Mouse (Mus musculus) liver, embryonic 16.5 days (tissue): ENCODE results near the gene Pcyox1. TPM values are rescaled to one million over a fixed set of nuclear protein-coding genes. Genes with fewer than 3 reads are reported as not detected.
"Not testable (repeated sequence)": the region's sequence is repeated elsewhere in the genome, so short reads cannot be mapped to it uniquely, and the experiment has no call there.

Experiments
- ATAC-seq: fragments of 200-750 bp; cut with Nextera tagmentation; 2 replicates; pipeline ENCODE4 v1.8.0; 2017; ENCODE audit warnings: low read depth, mild to moderate bottlenecking, moderate number of reproducible peaks, moderate library complexity
- H3K27ac ChIP-seq: fragments of 300-500 bp; sonication (generic); 2 replicates; pipeline ENCODE4 v1.5.1; 2014; ENCODE audit warnings: mild to moderate bottlenecking, low read length
- H3K27me3 ChIP-seq: fragments of 300-500 bp; sonication (generic); 2 replicates; pipeline ENCODE4 v1.6.1; 2014; ENCODE audit warnings: low read depth, low read length, mixed read lengths; ENCODE audit not compliant: control insufficient read depth, insufficient read depth
- H3K36me3 ChIP-seq: fragments of 300-500 bp; sonication (generic); 2 replicates; pipeline ENCODE4 v1.6.1; 2014; ENCODE audit warnings: mild to moderate bottlenecking; ENCODE audit not compliant: control insufficient read depth, insufficient read depth
- H3K4me1 ChIP-seq: fragments of 300-500 bp; sonication (generic); 2 replicates; pipeline ENCODE4 v1.6.1; 2014; ENCODE audit warnings: low read depth, low read length, mixed read lengths; ENCODE audit not compliant: control insufficient read depth
- H3K4me2 ChIP-seq: fragments of 300-500 bp; sonication (generic); 2 replicates; pipeline ENCODE4 v1.6.1; 2014; ENCODE audit warnings: low read depth, low read length, mixed read lengths
- H3K4me3 ChIP-seq: fragments of 300-500 bp; sonication (generic); 2 replicates; pipeline ENCODE4 v1.5.1; 2014; ENCODE audit warnings: low read depth, mild to moderate bottlenecking, low read length
- H3K9ac ChIP-seq: fragments of 300-500 bp; sonication (generic); 2 replicates; pipeline ENCODE4 v1.6.1; 2014; ENCODE audit warnings: low read depth, low read length
- H3K9me3 ChIP-seq: fragments of 300-500 bp; sonication (generic); replicated peaks from 2 replicates; pipeline ENCODE4 v1.6.1; 2016; ENCODE audit warnings: low read length; ENCODE audit not compliant: control insufficient read depth
- WGBS: fragments of 180-500 bp; shearing (Covaris S2); extraction: QIAGEN DNeasy Blood & Tissue Kit; methylation state at CpG from one replicate; pipeline ENCODE4 v1.1.7; 2014; ENCODE audit not compliant: insufficient replicate concordance; 5-methylcytosine and 5-hydroxymethylcytosine counted together
- polyA plus RNA-seq: library from polyadenylated mRNA; unstranded; fragments of >200 nt; fragmentation: Nextera tagmentation; extraction: Ambion mirVana; gene quantifications from 2 replicates; pipeline ENCODE4 v1.2.1, GENCODE M21; 2015

Gene Pcyox1
- polyA plus RNA-seq, 1 experiment from 2014 or later = 83.2 TPM

GRCm38 (mm10) chr6:86393187-86393586 lies 3.8 kb downstream of the Pcyox1 start:
- Histone ChIP-seq H3K4me3 (no peak overlapping the region), H3K27ac (no peak overlapping the region), H3K36me3 (peaks cover 30% of the 10 kb centered on the region), H3K9me3 (no peaks in the 10 kb centered on the region), H3K4me2 (no peak overlapping the region), H3K9ac (no peak overlapping the region), H3K4me1 (peaks cover 25% of the 10 kb centered on the region), H3K27me3 (no peaks in the 10 kb centered on the region)
- ATAC-seq = no peak
- 62% methylated on average over 1 of the region's 1 CpGs for WGBS

- H3K36me3 ChIP-seq = peaks cover 30% of the 10 kb centered on the region
- no peak overlapping the region for H3K4me2 ChIP-seq
- ATAC-seq = no peak
- no peaks in the 10 kb centered on the region for H3K27me3 ChIP-seq
- H3K27ac ChIP-seq = no peak overlapping the region
- no peak overlapping the region for H3K4me3 ChIP-seq
- no peak overlapping the region for H3K9ac ChIP-seq
- peaks cover 11% of the 10 kb centered on the region for H3K4me1 ChIP-seq
- H3K9me3 ChIP-seq = no peaks in the 10 kb centered on the region
- 83% methylated on average over 5 of the region's 5 CpGs for WGBS
Observed at GRCm38 (mm10) chr6:86391326-86391725, 5.6 kb downstream of the Pcyox1 start.

GRCm38 (mm10) chr6:86388461-86388860 lies 8.5 kb downstream of the Pcyox1 start:
- H3K36me3 ChIP-seq = peaks cover 26% of the 10 kb centered on the region
- no peaks in the 10 kb centered on the region for H3K27me3 ChIP-seq
- ATAC-seq = no peak
- no peak overlapping the region for H3K27ac ChIP-seq
- H3K9ac ChIP-seq = no peak overlapping the region
- H3K4me2 ChIP-seq = no peak overlapping the region
- WGBS = 75% methylated on average over 18 of the region's 18 CpGs
- no peaks in the 10 kb centered on the region; the same call in none of the 2 replicates for H3K4me1 ChIP-seq
- no peak overlapping the region for H3K4me3 ChIP-seq
- H3K9me3 ChIP-seq = no peaks in the 10 kb centered on the region

- Histone ChIP-seq H3K9me3 (no peaks in the 10 kb centered on the region), H3K4me3 (no peak overlapping the region), H3K4me1 (no peaks in the 10 kb centered on the region; the same call in none of the 2 replicates), H3K36me3 (peaks cover 26% of the 10 kb centered on the region), H3K4me2 (no peak overlapping the region), H3K27me3 (no peaks in the 10 kb centered on the region), H3K9ac (no peak overlapping the region), H3K27ac (no peak overlapping the region)
- no peak for ATAC-seq
- 76% methylated on average over 12 of the region's 12 CpGs for WGBS
Observed at GRCm38 (mm10) chr6:86387313-86387712, 9.6 kb downstream of the Pcyox1 start.

- Histone ChIP-seq H3K4me3 (no peak overlapping the region), H3K27ac (peak overlapping the region; percentile 66), H3K27me3 (no peaks in the 10 kb centered on the region), H3K36me3 (peaks cover 11% of the 10 kb centered on the region), H3K4me2 (no peak overlapping the region), H3K9ac (no peak overlapping the region), H3K4me1 (no peaks in the 10 kb centered on the region; the same call in none of the 2 replicates), H3K9me3 (no peaks in the 10 kb centered on the region)
- WGBS = 69% methylated on average over 5 of the region's 5 CpGs
- ATAC-seq = peak; percentile 72
Observed at GRCm38 (mm10) chr6:86385362-86386104, 11.4 kb downstream of the Pcyox1 start.

- no peak for ATAC-seq
- Histone ChIP-seq H3K4me3 (no peak overlapping the region), H3K27me3 (no peaks in the 10 kb centered on the region), H3K36me3 (peaks cover 5% of the 10 kb centered on the region; the same call in 1 of the 2 replicates), H3K27ac (peak overlapping the region; percentile 49; the same call in 1 of the 2 replicates), H3K9ac (no peak overlapping the region), H3K4me1 (no peaks in the 10 kb centered on the region; the same call in none of the 2 replicates), H3K9me3 (no peaks in the 10 kb centered on the region), H3K4me2 (no peak overlapping the region)
- WGBS = 45% methylated on average over 4 of the region's 4 CpGs
Observed at GRCm38 (mm10) chr6:86384692-86385091, 12.3 kb downstream of the Pcyox1 start.

GRCm38 (mm10) chr6:86383370-86383769 lies 13.6 kb downstream of the Pcyox1 start:
- no peaks in the 10 kb centered on the region for H3K9me3 ChIP-seq
- peaks cover 10% of the 10 kb centered on the region for H3K36me3 ChIP-seq
- H3K27ac ChIP-seq = no peak overlapping the region
- H3K4me1 ChIP-seq = no peaks in the 10 kb centered on the region; the same call in none of the 2 replicates
- 41% methylated on average over 16 of the region's 16 CpGs for WGBS
- H3K27me3 ChIP-seq = no peaks in the 10 kb centered on the region
- no peak overlapping the region for H3K4me2 ChIP-seq
- H3K4me3 ChIP-seq = no peak overlapping the region
- H3K9ac ChIP-seq = no peak overlapping the region
- peak; percentile 53 for ATAC-seq

GRCm38 (mm10) chr6:86382551-86382950 lies 14.4 kb downstream of the Pcyox1 start:
- Histone ChIP-seq H3K36me3 (peaks cover 18% of the 10 kb centered on the region), H3K27ac (no peak overlapping the region), H3K9ac (no peak overlapping the region), H3K4me3 (no peak overlapping the region), H3K4me2 (no peak overlapping the region), H3K9me3 (no peaks in the 10 kb centered on the region), H3K4me1 (no peaks in the 10 kb centered on the region; the same call in none of the 2 replicates), H3K27me3 (no peaks in the 10 kb centered on the region)
- no peak for ATAC-seq

GRCm38 (mm10) chr6:86380112-86380511 lies 16.8 kb downstream of the Pcyox1 start:
- ATAC-seq = not testable (repeated sequence)
- WGBS = 64% methylated on average over 6 of the region's 8 CpGs

More at GRCm38 (mm10) chr6:86380112-86380511, 16.8 kb downstream of the Pcyox1 start:
- H3K4me1 ChIP-seq, H3K27me3 ChIP-seq, H3K9ac ChIP-seq, H3K4me3 ChIP-seq, H3K4me2 ChIP-seq, H3K9me3 ChIP-seq, H3K27ac ChIP-seq: not testable (repeated sequence)
- peaks cover 31% of the 10 kb centered on the region for H3K36me3 ChIP-seq
